Mouse (Mus musculus): ENCODE data around the gene Rps19.
A peak's percentile ranks its signal among the peaks of the same experiment; 100 is the strongest.

Gene Rps19

DNA sequence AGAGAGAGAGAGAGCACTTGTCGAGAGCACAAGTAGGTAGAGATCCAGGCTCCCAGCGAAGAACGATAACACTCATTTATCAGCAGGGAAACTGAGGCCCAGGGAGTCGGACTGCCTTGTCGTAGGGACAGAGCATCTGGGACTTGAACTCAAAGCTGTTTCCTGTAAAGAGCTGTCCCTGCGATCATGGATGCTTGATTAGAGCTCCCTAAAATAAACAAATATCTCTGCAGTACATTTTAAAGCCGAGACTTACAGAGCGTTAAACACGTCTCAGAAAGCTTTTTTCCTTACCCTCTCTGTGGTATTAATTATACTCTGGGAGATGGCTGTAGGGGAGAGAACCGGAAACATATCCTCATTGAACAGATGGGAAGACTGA is 19.3 kb downstream of the Rps19 start:
- no peak for DNase-seq (ENCODE audit: low spot score)

DNA sequence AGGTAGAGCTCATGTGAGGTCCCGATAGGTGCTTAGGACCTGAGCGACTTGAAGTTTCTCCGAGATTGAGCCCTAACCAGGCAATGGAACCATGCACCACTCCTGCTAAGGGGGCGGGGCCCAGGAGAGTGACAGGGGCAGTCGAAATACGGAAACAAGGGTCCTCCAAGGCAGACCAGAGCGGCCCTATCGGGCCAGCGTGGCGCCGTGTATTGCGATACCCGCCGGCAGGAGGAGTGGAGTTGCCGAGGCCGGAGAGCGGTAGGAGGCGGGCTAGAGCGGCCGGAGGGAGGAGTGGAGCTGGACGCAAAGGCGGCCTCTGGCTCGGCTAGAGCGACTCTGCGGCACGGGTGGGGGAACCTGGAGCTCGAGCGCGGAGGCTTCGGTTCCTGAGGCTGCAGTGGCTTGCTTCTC is 19.9 kb downstream of the Rps19 start:
- DNase-seq (ENCODE audit: low spot score) = peak; percentile 96

- DNase-seq (ENCODE audit: low spot score) = peak; percentile 68
These were observed 20.8 kb downstream of the Rps19 start for GRCm38 (mm10) chr7:24904936-24905335.

GRCm38 (mm10) chr7:24906551-24906950 is 22.4 kb downstream of the Rps19 start:
- no peak for DNase-seq (ENCODE audit: low spot score)

GRCm38 (mm10) chr7:24907211-24907748 is 23.1 kb downstream of the Rps19 start:
- DNase-seq (ENCODE audit: low spot score) = peak; percentile 91

DNA sequence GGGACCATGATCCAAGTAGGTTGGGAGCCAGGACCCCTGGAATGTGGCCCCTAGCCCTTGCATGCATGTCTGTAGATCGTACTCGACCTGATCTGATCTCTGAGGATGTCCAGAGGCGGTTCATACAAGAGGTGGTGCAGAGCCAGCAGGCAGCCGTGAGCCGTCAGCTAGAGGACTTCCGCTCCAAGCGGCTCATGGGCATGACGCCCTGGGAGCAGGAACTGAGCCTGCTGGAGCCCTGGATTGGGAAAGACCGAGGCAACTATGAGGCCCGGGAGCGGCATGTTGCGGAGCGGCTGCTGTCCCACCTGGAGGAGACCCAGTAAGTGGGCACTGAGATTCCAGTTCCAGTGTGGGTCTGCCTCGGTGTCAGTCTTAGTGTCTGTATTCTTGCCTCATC is 28.3 kb downstream of the Rps19 start:
- no peak for DNase-seq (ENCODE audit: low spot score)

- no peak for DNase-seq (ENCODE audit: low spot score)
These were observed 34.7 kb downstream of the Rps19 start for GRCm38 (mm10) chr7:24918763-24919323.

- DNase-seq (ENCODE audit: low spot score) = no peak
These were observed 35.6 kb downstream of the Rps19 start for GRCm38 (mm10) chr7:24919728-24920127.

DNA sequence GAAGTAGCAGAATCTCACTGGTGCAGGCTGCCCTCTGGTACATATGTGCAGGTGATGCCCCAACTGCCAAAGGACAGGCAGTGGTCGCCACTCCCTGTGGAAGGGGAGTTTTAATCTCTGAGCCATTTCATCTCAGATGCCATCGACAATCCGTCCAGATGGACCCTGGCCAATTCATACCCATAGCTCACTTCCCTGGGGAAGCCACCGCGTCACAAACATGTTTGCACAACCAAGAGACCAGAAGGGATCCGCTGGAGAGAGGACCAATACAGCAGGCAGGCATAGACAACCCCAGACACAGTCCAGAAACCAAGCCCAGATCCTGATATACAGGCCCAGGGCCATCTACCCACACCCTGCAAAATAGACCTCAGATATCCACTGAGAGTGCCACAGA is 46.3 kb downstream of the Rps19 start:
- no peak for DNase-seq (ENCODE audit: low spot score)

DNA sequence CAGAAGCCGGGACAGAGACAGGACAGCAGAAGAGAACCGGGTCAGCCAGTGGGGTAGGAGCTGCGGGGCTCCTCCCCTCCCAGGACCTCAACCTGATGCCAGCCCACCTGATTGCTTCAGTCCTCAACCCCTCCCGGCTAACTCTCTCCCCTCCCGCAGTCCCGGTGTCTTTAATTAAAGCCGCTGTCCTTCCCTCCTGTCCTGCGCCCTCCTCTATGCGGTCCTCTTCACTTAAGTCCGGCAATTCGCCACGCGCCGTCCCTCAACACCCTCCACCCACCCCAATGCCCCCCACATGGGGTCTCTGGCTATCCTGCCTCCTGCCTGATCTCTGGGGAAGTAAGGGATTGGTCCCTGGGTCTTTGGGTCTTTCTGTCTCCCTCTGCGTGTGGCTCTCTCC is 47.5 kb downstream of the Rps19 start:
- DNase-seq (ENCODE audit: low spot score) = no peak
